Mouse (Mus musculus) heart, adult 2 months (tissue): ENCODE data around the gene Syngap1. TPM values are rescaled to one million over a fixed set of nuclear protein-coding genes. Genes with fewer than 3 reads are reported as not detected.

ENCODE experiments used
- DNase-seq, 2 experiments: peaks; one replicate each; pipeline ENCODE4 v3.0.0; 2021
- H3K27ac ChIP-seq: fragments of 200-600 bp; 2 replicates; pipeline ENCODE4 v1.8.1; 2022
- H3K27me3 ChIP-seq: fragments of 200-500 bp; 2 replicates; pipeline ENCODE4 v1.6.1; 2012; ENCODE audit warnings: mild to moderate bottlenecking, low read length, inconsistent platforms, mixed read lengths; ENCODE audit not compliant: control insufficient read depth, insufficient read depth
- H3K36me3 ChIP-seq: fragments of 200-500 bp; 2 replicates; pipeline ENCODE4 v1.6.1; 2012; ENCODE audit warnings: low read length, inconsistent platforms; ENCODE audit not compliant: control insufficient read depth, insufficient read depth
- H3K4me1 ChIP-seq: fragments of 200-500 bp; 2 replicates; pipeline ENCODE4 v1.6.1; 2011; ENCODE audit warnings: low read length; ENCODE audit not compliant: control insufficient read depth, insufficient read depth
- H3K4me3 ChIP-seq: fragments of 200-600 bp; 2 replicates; pipeline ENCODE4 v1.8.1; 2022
- H3K79me2 ChIP-seq: fragments of 200-500 bp; replicated peaks from 2 replicates; pipeline ENCODE4 v1.6.1; 2012; ENCODE audit warnings: mild to moderate bottlenecking, inconsistent platforms, low read length, moderate library complexity, mixed read lengths; ENCODE audit not compliant: control insufficient read depth, insufficient read depth
- H3K9ac ChIP-seq: fragments of 200-500 bp; 2 replicates; pipeline ENCODE4 v1.6.1; 2012; ENCODE audit warnings: low read depth, mild to moderate bottlenecking, control low read depth, inconsistent platforms, low read length, mixed read lengths
- CTCF ChIP-seq: fragments of 200-600 bp; IDR thresholded peaks from 2 replicates; pipeline ENCODE4 v1.8.1; 2022; ENCODE audit warnings: antibody characterized with exemption, mild to moderate bottlenecking, moderate library complexity
- EP300 ChIP-seq: fragments of 200-500 bp; IDR thresholded peaks from 2 replicates; pipeline ENCODE4 v1.6.1; 2011; ENCODE audit warnings: low read depth, low read length, control low read depth; ENCODE audit not compliant: insufficient read depth
- POLR2A ChIP-seq: fragments of 200-500 bp; IDR thresholded peaks from 2 replicates; pipeline ENCODE4 v1.6.1; 2011; ENCODE audit warnings: mild to moderate bottlenecking, low read depth, low read length, control low read depth; ENCODE audit not compliant: insufficient read depth
- WGBS: fragments of 180-500 bp; shearing (Covaris S2); methylation state at CpG from one replicate; pipeline ENCODE4 v1.1.7; 2018; 5-methylcytosine and 5-hydroxymethylcytosine counted together
- intact Hi-C: fragments of 180-260 bp; cut with DNase I; formaldehyde crosslinking; loops from one replicate; pipeline ENCODE4 v1.15.1; 2025
- microRNA-seq, 2 experiments: library from miRNA; unstranded; fragments of <30 nt; microRNA quantifications; one replicate each; pipeline ENCODE4 v1.2.0; 2021
- polyA plus RNA-seq: library from polyadenylated mRNA; depleted of rRNA; stranded (reverse); fragments of >200 nt; gene quantifications from 2 replicates; pipeline ENCODE4 v1.2.3, GENCODE M21; 2012; rRNA removed
- total RNA-seq, 2 experiments: library from RNA; stranded (reverse); gene quantifications; 2 replicates each; pipeline ENCODE4 v1.2.3; 2021

Gene Syngap1
- total and polyA plus RNA-seq, 3 experiments: 4.1 to 9.0 (median 4.2) TPM

DNA sequence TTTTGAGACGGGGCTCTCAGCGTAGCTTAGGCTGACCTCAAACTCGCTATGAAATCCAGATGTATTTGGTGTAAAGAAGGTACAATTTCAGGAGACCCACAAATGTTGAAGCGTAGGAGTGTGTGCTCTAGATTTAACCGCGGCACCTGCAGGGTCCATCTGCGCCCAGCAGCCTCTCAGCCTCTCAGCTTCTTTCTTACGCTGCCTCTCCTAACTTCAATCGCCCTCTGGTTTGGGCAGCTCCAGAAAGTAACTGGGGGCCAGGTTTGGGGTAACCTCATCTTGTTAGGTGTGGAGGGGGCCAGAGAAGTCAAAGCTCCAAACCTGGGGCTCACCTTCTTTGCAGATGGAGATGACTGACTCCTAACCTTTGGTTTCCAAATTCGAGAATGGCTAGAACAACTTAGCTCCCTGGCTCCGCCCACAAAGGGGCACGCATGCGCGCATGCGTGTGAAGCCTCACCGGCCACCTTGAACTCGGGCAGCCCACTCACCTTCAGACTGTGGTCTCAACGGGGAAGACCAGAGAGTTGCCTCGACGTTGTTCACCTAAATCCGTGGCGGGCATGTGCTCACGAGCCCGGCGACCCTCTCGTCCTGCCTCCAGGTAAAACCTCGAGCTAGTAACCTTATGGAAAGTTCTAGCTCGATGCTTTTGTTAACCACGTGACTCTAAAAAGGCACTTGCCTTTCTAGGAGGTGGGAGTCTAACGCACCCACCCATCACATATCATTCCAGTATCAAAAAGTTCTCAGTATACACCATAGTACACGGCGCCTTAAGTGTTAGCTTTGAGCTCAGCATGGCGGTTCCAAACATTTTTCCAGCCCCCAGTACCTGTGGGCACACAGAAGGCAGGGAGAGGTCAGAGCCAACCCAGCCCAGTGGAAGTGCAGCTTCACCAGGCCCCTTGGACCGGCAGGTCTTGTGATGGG lies 76.8 kb downstream of the Syngap1 start:
- TF ChIP-seq POLR2A: peak; percentile 75
- 0 out of 2 replicates have a peak, but pooled peaks have one; percentile 11 for TF ChIP-seq EP300
- TF ChIP-seq CTCF: no peak
- intact Hi-C loops: no loop called here
- WGBS: 9% methylated on average over 34 of the region's 34 CpGs
- Histone ChIP-seq H3K36me3 (no peaks in the 10 kb centered on the region), H3K4me3 (peak overlapping the region; percentile 79), H3K9ac (peak overlapping the region; percentile 63), H3K79me2 (no peaks in the 10 kb centered on the region), H3K27ac (peak overlapping the region; percentile 92), H3K27me3 (no peaks in the 10 kb centered on the region), H3K4me1 (peaks cover 4% of the 10 kb centered on the region; the same call in 1 of the 2 replicates)
- DNase-seq: peak; percentile 89 to 92

DNA sequence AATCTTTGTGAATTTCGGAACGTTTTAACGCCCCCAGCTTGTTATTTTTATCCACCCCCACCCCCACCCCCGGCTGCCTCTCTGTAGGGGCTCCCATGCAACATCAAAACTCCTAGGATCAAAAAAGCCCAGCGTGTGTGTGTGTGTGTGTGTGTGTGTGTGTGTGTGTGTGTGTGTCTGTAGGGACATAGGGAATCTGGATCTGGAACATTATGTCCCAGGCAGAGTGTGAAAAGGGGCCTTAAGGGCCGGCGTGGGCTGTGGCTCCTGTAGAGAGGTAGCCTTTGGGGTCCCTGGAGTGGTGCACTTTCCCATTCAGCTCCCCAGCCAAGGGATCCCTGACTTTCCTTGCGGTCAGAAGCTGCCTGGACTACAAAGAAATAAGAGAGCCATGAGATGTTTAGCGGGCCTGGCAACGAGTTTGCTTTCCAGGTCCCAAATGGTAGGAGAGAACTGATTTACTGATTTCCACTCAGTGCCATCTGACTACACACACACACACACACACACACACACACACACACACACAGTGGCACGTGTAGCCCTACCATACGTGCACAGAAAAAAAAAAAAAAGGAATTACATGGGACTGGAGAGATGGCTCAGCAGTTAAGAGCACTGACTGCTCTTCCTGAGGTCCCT lies 77.6 kb downstream of the Syngap1 start:
- no peaks in the 10 kb centered on the region for H3K27me3 ChIP-seq
- intact Hi-C loops: no loop called here
- no peak for TF ChIP-seq CTCF
- TF ChIP-seq POLR2A: no peak
- TF ChIP-seq EP300: no peak
- peak overlapping the region; percentile 79 for H3K4me3 ChIP-seq
- no peaks in the 10 kb centered on the region for H3K36me3 ChIP-seq
- no peak for DNase-seq
- H3K9ac ChIP-seq: peak overlapping the region; percentile 63
- 29% methylated on average over 12 of the region's 12 CpGs for WGBS
- H3K27ac ChIP-seq: peak overlapping the region; percentile 92
- H3K79me2 ChIP-seq: no peaks in the 10 kb centered on the region
- H3K4me1 ChIP-seq: peaks cover 4% of the 10 kb centered on the region; the same call in 1 of the 2 replicates

GRCm38 (mm10) chr17:27021076-27021475 lies 80.0 kb downstream of the Syngap1 start:
- H3K9ac ChIP-seq: no peak overlapping the region
- H3K4me3 ChIP-seq: no peak overlapping the region
- H3K27me3 ChIP-seq: no peaks in the 10 kb centered on the region
- TF ChIP-seq EP300 (no peak), POLR2A (no peak), CTCF (no peak)
- H3K27ac ChIP-seq: no peak overlapping the region
- no peak for DNase-seq
- H3K36me3 ChIP-seq: no peaks in the 10 kb centered on the region
- WGBS: 91% methylated on average over 14 of the region's 14 CpGs
- peaks cover 4% of the 10 kb centered on the region; the same call in 1 of the 2 replicates for H3K4me1 ChIP-seq
- H3K79me2 ChIP-seq: no peaks in the 10 kb centered on the region
- intact Hi-C loops: no loop called here

- 91% methylated on average over 9 of the region's 9 CpGs for WGBS
- Histone ChIP-seq H3K79me2 (no peaks in the 10 kb centered on the region), H3K4me3 (no peak overlapping the region), H3K27me3 (no peaks in the 10 kb centered on the region), H3K27ac (no peak overlapping the region), H3K36me3 (no peaks in the 10 kb centered on the region), H3K4me1 (peaks cover 4% of the 10 kb centered on the region; the same call in 1 of the 2 replicates), H3K9ac (no peak overlapping the region)
- intact Hi-C loops: no loop called here
- no peak for TF ChIP-seq CTCF
- no peak for TF ChIP-seq EP300
- TF ChIP-seq POLR2A: no peak
- DNase-seq: no peak
Measured at GRCm38 (mm10) chr17:27021736-27022135, 80.7 kb downstream of the Syngap1 start.

Small RNA genes lying within 50 kb of the gene (microRNA-seq; reads per million reads assigned to microRNA genes)
- 0 reads per million in 2 experiments for gene Gm27775
- 1.2 to 2.2 reads per million in 2 experiments for gene Mir3083
- gene Mir6968: 1.5 to 3.9 reads per million in 2 experiments

Other genes starting within 250 kb of the Syngap1 start
- 10 to 100 TPM; 63.5 to 72.9 TPM for gene Crebrf, start 225.6 kb upstream of the Syngap1 start, total RNA-seq
- 6.1 and 10.7 TPM in 2 replicates for gene Crebrf, start 225.6 kb upstream of the Syngap1 start, polyA plus RNA-seq
- gene Bnip1, start 160.2 kb upstream of the Syngap1 start, total RNA-seq: 10 to 100 TPM; 28.5 to 28.8 TPM
- gene Bnip1, start 160.2 kb upstream of the Syngap1 start, polyA plus RNA-seq: 23.7 and 28.8 TPM in 2 replicates
- 10 to 100 TPM; 87.1 to 96.3 TPM for gene Nkx2-5, start 96.2 kb upstream of the Syngap1 start, total RNA-seq
- gene Nkx2-5, start 96.2 kb upstream of the Syngap1 start, polyA plus RNA-seq: 72.6 and 104 TPM in 2 replicates
- gene Kifc5b, start 24.2 kb upstream of the Syngap1 start, total RNA-seq: under 1 TPM; 0.26 to 0.36 TPM
- 0.62 and 0.79 TPM in 2 replicates for gene Kifc5b, start 24.2 kb upstream of the Syngap1 start, polyA plus RNA-seq
- 10 to 100 TPM; 17.8 to 18.1 TPM for gene Phf1, start 8.2 kb upstream of the Syngap1 start, total RNA-seq
- 35.3 and 36.8 TPM in 2 replicates for gene Phf1, start 8.2 kb upstream of the Syngap1 start, polyA plus RNA-seq
- 10 to 100 TPM; 78.6 to 94.2 TPM for gene Cuta, start 1.7 kb upstream of the Syngap1 start, total RNA-seq
- gene Cuta, start 1.7 kb upstream of the Syngap1 start, polyA plus RNA-seq: 85.1 and 96.6 TPM in 2 replicates
- 1 to 10 TPM; 1.5 to 3.5 TPM for gene Zbtb9, start 31.9 kb downstream of the Syngap1 start, total RNA-seq
- gene Zbtb9, start 31.9 kb downstream of the Syngap1 start, polyA plus RNA-seq: 2.4 and 2.8 TPM in 2 replicates
- 10 to 100 TPM; 15.0 to 16.9 TPM for gene Bak1, start 87.8 kb downstream of the Syngap1 start, total RNA-seq
- gene Bak1, start 87.8 kb downstream of the Syngap1 start, polyA plus RNA-seq: 35.0 and 35.9 TPM in 2 replicates
- 1 to 10 TPM; 4.6 to 6.2 TPM for gene Itpr3, start 116.1 kb downstream of the Syngap1 start, total RNA-seq
- gene Itpr3, start 116.1 kb downstream of the Syngap1 start, polyA plus RNA-seq: 3.4 and 6.7 TPM in 2 replicates
- gene Uqcc2, start 192.7 kb downstream of the Syngap1 start, total RNA-seq: 100 to 1,000 TPM; 296 to 343 TPM
- gene Uqcc2, start 192.7 kb downstream of the Syngap1 start, polyA plus RNA-seq: 288 and 395 TPM in 2 replicates
- gene Ip6k3, start 226.5 kb downstream of the Syngap1 start, total RNA-seq: 1 to 10 TPM; 4.1 to 5.6 TPM
- 8.2 and 10.1 TPM in 2 replicates for gene Ip6k3, start 226.5 kb downstream of the Syngap1 start, polyA plus RNA-seq